In the genomic region with DNA sequence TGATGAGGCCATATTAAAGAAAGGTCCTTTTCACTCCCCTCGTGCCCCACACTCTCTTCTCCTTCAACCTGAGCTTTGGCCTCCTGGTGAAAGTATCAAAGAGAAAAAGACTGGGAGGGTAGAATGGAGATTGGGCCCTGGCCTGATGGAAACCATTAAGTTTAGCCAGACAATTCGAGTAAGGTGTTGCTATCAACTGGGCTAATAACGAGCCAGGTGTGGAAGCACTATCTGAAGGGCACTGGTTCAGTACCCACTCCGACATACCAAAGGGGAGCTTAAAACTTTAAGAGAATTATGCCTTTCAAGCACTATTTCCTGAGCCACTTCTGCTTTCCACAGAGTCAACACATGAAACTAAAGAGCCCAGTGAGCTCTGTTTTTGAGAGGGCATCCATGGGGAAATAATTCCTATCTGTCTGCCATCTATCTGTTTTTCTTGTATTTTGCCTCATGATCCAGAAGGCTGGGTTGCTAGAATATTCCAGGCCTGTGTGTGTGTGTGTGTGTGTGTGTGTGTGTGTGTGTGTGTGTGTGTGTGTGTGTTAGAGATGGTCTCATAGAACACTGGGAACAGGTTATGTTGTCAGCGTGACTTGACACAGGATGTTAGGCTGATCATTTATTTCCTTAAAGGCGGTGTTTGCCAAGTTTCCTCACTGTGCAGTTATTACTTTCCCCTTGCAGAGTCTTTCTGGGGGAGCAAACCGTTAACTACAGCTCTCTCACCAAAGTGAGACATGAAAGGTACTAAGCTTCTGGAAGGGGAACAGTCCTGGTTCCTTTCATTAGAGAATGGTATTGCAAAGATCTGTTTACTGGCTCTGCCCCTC, we compare ENCODE assay signal across 22 mouse cellular contexts. TPM values are rescaled to one million over a fixed set of nuclear protein-coding genes. Genes with fewer than 3 reads are reported as not detected.
"Had no signal": no experiment of that assay in that cellular context is flagged by ENCODE, and none has a peak within 500 bp of the region (broad histone marks: within the 10 kb centered on the region; RNA-seq: fewer than 3 reads in every experiment).

No protein-coding gene starts in this region.

- H3K9me3 ChIP-seq: limb, embryonic 13.5 days; midbrain, embryonic 10.5 days; midbrain, embryonic 15.5 days; neural tube, embryonic 13.5 days had no signal

- H3K27ac ChIP-seq: kidney, postnatal 0 days; layer of hippocampus, adult 2 months; limb, embryonic 13.5 days; midbrain, embryonic 10.5 days; midbrain, embryonic 15.5 days; neural tube, embryonic 13.5 days; stomach, postnatal 0 days had no signal

- H3K27me3 ChIP-seq: limb, embryonic 13.5 days; midbrain, embryonic 15.5 days; neural tube, embryonic 13.5 days had no signal

- DNase-seq: kidney, adult 9 months; kidney, postnatal 4 days; left cerebral cortex, postnatal 4 days; lung, adult 2 months; lung, postnatal 36 days; right cerebral cortex, postnatal 14 days; thymus, postnatal 4 days had no signal

- H3K4me3 ChIP-seq: layer of hippocampus, adult 2 months; limb, embryonic 13.5 days; midbrain, embryonic 10.5 days; midbrain, embryonic 15.5 days; neural tube, embryonic 13.5 days had no signal

- H3K36me3 ChIP-seq: limb, embryonic 13.5 days; midbrain, embryonic 10.5 days; midbrain, embryonic 15.5 days; neural tube, embryonic 13.5 days had no signal

- ATAC-seq: inflammation-experienced regulatory T-cells, adult 6 months; intestine, postnatal 0 days; lung, postnatal 0 days; midbrain, embryonic 15.5 days had no signal

- H3K4me1 ChIP-seq: limb, embryonic 13.5 days; midbrain, embryonic 10.5 days; midbrain, embryonic 15.5 days; neural tube, embryonic 13.5 days had no signal

- H3K4me2 ChIP-seq: limb, embryonic 13.5 days; midbrain, embryonic 15.5 days; neural tube, embryonic 13.5 days had no signal

- H3K9ac ChIP-seq: limb, embryonic 13.5 days; midbrain, embryonic 15.5 days; neural tube, embryonic 13.5 days had no signal

RNA-seq across cellular contexts. Expression of gene Afp, which starts 13.0 kb away (rescaled TPM):
- total RNA-seq: layer of hippocampus, adult 2 months; layer of hippocampus, postnatal 14 days; left cerebral cortex, adult 18-20 months; megakaryocyte, adult 5-6 weeks; monocyte, adult 5-6 weeks had no signal

RNA-seq across cellular contexts. Expression of gene Alb, which starts 16.8 kb away (rescaled TPM):
- total RNA-seq: layer of hippocampus, adult 2 months; layer of hippocampus, postnatal 14 days; left cerebral cortex, adult 18-20 months; megakaryocyte, adult 5-6 weeks; monocyte, adult 5-6 weeks had no signal
- polyA plus RNA-seq: inflammation-experienced regulatory T-cells, adult 6 months; midbrain, embryonic 10.5 days had no signal

RNA-seq across cellular contexts. Expression of gene Afm, which starts 41.2 kb away (rescaled TPM):
- total RNA-seq: layer of hippocampus, adult 2 months; layer of hippocampus, postnatal 14 days; left cerebral cortex, adult 18-20 months; left cerebral cortex, postnatal 10 days; left cerebral cortex, postnatal 4 days; megakaryocyte, adult 5-6 weeks; monocyte, adult 5-6 weeks had no signal
- polyA plus RNA-seq: inflammation-experienced regulatory T-cells, adult 6 months; limb, embryonic 13.5 days; lung, adult 2 months; lung, postnatal 0 days; midbrain, embryonic 10.5 days; midbrain, embryonic 15.5 days; neural tube, embryonic 13.5 days had no signal
